Mouse (Mus musculus) intestine, embryonic 14.5 days (tissue): ENCODE data around the gene 4930564D02Rik. TPM values are rescaled to one million over a fixed set of nuclear protein-coding genes. Genes with fewer than 3 reads are reported as not detected.
A peak's percentile ranks its signal among the peaks of the same experiment; 100 is the strongest.

ENCODE experiments used
- ATAC-seq: fragments of 200-750 bp; cut with Nextera tagmentation; replicated peaks from 2 replicates; pipeline ENCODE4 v1.8.0; 2017; ENCODE audit warnings: low read depth, moderate number of reproducible peaks, moderate TSS enrichment, moderate library complexity; ENCODE audit not compliant: low FRiP score, low TSS enrichment
- DNase-seq: peaks from one replicate; pipeline ENCODE4 v3.0.0-alpha.2; 2018; ENCODE audit warnings: low spot score
- H3K27ac ChIP-seq: fragments of 300-500 bp; sonication (generic); 2 replicates; pipeline ENCODE4 v1.5.1; 2014; ENCODE audit warnings: low read depth, mild to moderate bottlenecking, control low read depth
- H3K27me3 ChIP-seq: fragments of 300-500 bp; sonication (generic); replicated peaks from 2 replicates; pipeline ENCODE4 v1.6.1; 2014; ENCODE audit warnings: low read length, control low read depth; ENCODE audit not compliant: control insufficient read depth, insufficient read depth
- H3K36me3 ChIP-seq: fragments of 300-500 bp; sonication (generic); 2 replicates; pipeline ENCODE4 v1.6.1; 2014; ENCODE audit warnings: low read length, control low read depth; ENCODE audit not compliant: control insufficient read depth, insufficient read depth
- H3K4me1 ChIP-seq: fragments of 300-500 bp; sonication (generic); replicated peaks from 2 replicates; pipeline ENCODE4 v1.6.1; 2014; ENCODE audit warnings: low read length, control low read depth, mixed read lengths; ENCODE audit not compliant: control insufficient read depth, insufficient read depth
- H3K4me2 ChIP-seq: fragments of 300-500 bp; sonication (generic); 2 replicates; pipeline ENCODE4 v1.6.1; 2014; ENCODE audit warnings: low read length
- H3K4me3 ChIP-seq: fragments of 300-500 bp; sonication (generic); 2 replicates; pipeline ENCODE4 v1.5.1; 2014; ENCODE audit warnings: low read depth, low read length, control low read depth, mixed read lengths
- H3K9ac ChIP-seq: fragments of 300-500 bp; sonication (generic); 2 replicates; pipeline ENCODE4 v1.6.1; 2014; ENCODE audit warnings: mild to moderate bottlenecking, low read length
- H3K9me3 ChIP-seq: fragments of 300-500 bp; sonication (generic); 2 replicates; pipeline ENCODE4 v1.6.1; 2016; ENCODE audit warnings: low read length, control low read depth; ENCODE audit not compliant: control insufficient read depth
- WGBS: fragments of 180-500 bp; shearing (Covaris S2); extraction: QIAGEN DNeasy Blood & Tissue Kit; methylation state at CpG from one replicate; pipeline ENCODE4 v1.1.7; 2014; 5-methylcytosine and 5-hydroxymethylcytosine counted together
- polyA plus RNA-seq: library from polyadenylated mRNA; unstranded; fragments of >200 nt; fragmentation: Nextera tagmentation; extraction: Ambion mirVana; gene quantifications from 2 replicates; pipeline ENCODE4 v1.2.1, GENCODE M21; 2014

The 4930564D02Rik gene
- polyA plus RNA-seq, 1 experiment from 2014 or later, result not detected

GRCm38 (mm10) chr3:105052937-105053697 lies 13.5 kb upstream of the 4930564D02Rik start, which contains the start of gene Cttnbp2nl:
Gene Cttnbp2nl, minus strand, starts transcription at chr3:105053146.
- H3K4me2 ChIP-seq, result peak within 1 kb of the TSS; percentile 75
- WGBS, result 2% methylated on average over 31 of the region's 31 CpGs
- H3K9ac ChIP-seq, result peak within 1 kb of the TSS; percentile 77
- no peaks in the 10 kb centered on the region for H3K27me3 ChIP-seq
- peak within 1 kb of the TSS; percentile 80 for H3K27ac ChIP-seq
- ATAC-seq, result peak; percentile 98
- H3K9me3 ChIP-seq, result no peaks in the 10 kb centered on the region
- H3K4me3 ChIP-seq, result peak within 1 kb of the TSS; percentile 96
- H3K4me1 ChIP-seq, result peaks cover 27% of the 10 kb centered on the region
- H3K36me3 ChIP-seq, result no peaks in the 10 kb centered on the region
- peak; percentile 100 for DNase-seq

GRCm38 (mm10) chr3:105053698-105054001 lies 13.0 kb upstream of the 4930564D02Rik start:
- H3K9me3 ChIP-seq, result no peaks in the 10 kb centered on the region
- peaks cover 23% of the 10 kb centered on the region for H3K4me1 ChIP-seq
- H3K36me3 ChIP-seq, result no peaks in the 10 kb centered on the region
- H3K4me2 ChIP-seq, result peak overlapping the region; percentile 75
- H3K27ac ChIP-seq, result 0 out of 2 replicates have a peak overlapping the region, but pooled peaks have one; percentile 80
- peak overlapping the region; percentile 27 for H3K9ac ChIP-seq
- H3K27me3 ChIP-seq, result no peaks in the 10 kb centered on the region
- ATAC-seq (peak; percentile 1; the same call in 1 of the 2 replicates), DNase-seq (no peak)
- H3K4me3 ChIP-seq, result peak overlapping the region; percentile 96
- 65% methylated on average over 4 of the region's 4 CpGs for WGBS

- H3K36me3 ChIP-seq, result no peaks in the 10 kb centered on the region
- H3K27me3 ChIP-seq, result no peaks in the 10 kb centered on the region
- WGBS, result 68% methylated on average over 7 of the region's 7 CpGs
- peak overlapping the region; percentile 51; the same call in 1 of the 2 replicates for H3K27ac ChIP-seq
- DNase-seq (no peak), ATAC-seq (no peak)
- peaks cover 20% of the 10 kb centered on the region for H3K4me1 ChIP-seq
- no peaks in the 10 kb centered on the region for H3K9me3 ChIP-seq
- no peak overlapping the region for H3K9ac ChIP-seq
- no peak overlapping the region for H3K4me2 ChIP-seq
- no peak overlapping the region for H3K4me3 ChIP-seq
These were observed 11.7 kb upstream of the 4930564D02Rik start for GRCm38 (mm10) chr3:105054952-105055351.

DNA sequence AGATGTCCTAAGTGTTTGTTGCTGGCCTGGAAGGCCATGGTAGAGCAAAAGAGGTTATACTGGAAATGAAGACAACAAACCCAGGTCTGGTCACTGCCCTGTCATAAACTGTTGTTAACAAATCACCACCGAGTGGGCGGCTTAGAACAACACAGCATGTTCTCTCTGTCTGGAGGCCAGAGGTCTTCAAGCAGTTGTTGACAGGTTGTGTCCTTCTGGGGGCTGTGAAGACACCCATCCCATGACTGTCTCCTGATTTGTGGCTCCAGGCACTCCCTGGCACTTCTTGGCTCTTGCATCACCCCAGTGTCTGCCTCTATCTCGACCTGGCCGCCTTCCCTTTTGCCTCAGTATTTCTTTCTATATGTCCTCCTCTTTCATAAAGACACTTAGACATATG lies 11.0 kb upstream of the 4930564D02Rik start:
- no peak overlapping the region for H3K27ac ChIP-seq
- H3K36me3 ChIP-seq, result no peaks in the 10 kb centered on the region
- H3K9ac ChIP-seq, result no peak overlapping the region
- H3K4me3 ChIP-seq, result no peak overlapping the region
- H3K4me1 ChIP-seq, result peaks cover 17% of the 10 kb centered on the region
- WGBS, result 67% methylated on average over 4 of the region's 4 CpGs
- no peaks in the 10 kb centered on the region for H3K27me3 ChIP-seq
- H3K9me3 ChIP-seq, result no peaks in the 10 kb centered on the region
- ATAC-seq (no peak), DNase-seq (no peak)
- H3K4me2 ChIP-seq, result no peak overlapping the region

DNA sequence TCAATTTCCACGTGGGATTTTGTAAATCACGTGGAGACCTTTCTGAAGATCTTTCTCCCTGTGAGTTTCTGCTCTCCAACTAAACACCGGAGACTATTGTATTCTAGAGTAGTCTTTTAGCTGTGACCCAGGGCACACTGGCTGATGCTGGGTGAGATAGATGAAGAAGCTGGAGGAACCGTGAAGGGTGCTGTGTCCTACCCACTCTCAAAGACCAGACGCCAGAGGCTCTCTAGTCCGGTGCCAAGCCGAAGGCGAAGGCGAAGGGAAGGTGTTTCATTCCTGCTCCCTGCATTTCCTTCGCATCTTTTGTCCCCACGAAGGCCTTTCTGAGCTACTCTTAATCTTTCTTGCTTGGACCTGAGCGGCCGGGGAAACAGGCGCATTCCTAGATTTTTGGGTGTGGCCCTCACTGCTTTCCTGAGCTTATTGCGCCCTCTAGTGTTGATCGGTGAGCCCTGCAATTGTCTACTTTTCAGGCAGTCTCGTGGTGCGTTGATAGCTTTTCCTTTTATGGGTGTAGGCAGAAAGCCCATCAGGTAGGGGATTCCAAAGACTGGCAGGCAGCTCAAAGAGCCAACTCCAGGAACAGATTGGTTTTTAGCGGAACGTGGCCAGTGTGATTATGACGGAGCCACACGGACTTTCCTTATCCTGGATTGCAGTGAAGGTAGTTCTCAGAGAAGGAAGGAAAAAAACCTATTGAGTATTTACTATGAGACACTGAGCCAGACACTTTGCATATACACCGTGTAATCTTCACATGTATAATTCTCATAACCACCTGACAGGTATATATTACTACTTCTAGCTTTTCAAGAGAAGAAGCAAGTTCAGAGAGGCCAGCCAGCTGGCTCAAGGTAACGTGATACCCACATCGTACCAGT lies 7.8 kb upstream of the 4930564D02Rik start:
- 0 out of 2 replicates have a peak, but pooled peaks cover 3% of the 10 kb centered on the region for H3K27me3 ChIP-seq
- 14% methylated on average over 25 of the region's 25 CpGs for WGBS

DNA sequence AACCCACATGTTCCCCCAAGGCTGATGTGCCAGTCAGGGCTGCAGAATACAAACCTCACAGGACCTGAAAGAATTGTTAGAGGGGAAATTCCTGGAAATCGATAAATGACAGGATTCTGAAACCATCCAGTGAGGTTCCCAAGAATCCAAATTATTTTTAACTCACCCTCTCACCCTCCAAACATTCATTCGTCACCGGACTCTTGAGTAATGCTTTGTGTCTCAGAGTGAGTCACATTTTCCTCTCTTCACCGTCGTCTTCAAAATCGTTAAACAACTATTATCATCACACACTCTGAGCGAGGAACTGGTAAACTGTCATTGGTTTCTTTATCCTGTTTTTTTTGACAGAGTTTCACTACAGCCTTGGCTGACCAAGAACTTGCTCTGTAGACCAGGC lies 6.7 kb upstream of the 4930564D02Rik start:
- no peak for ATAC-seq
- 48% methylated on average over 7 of the region's 7 CpGs for WGBS

More for the DNA sequence above, 7.8 kb upstream of the 4930564D02Rik start:
- Histone ChIP-seq H3K9me3 (no peaks in the 10 kb centered on the region), H3K27ac (no peak overlapping the region), H3K4me2 (peak overlapping the region; percentile 57), H3K9ac (peak overlapping the region; percentile 23; the same call in 1 of the 2 replicates), H3K36me3 (no peaks in the 10 kb centered on the region), H3K4me1 (peaks cover under 1% of the 10 kb centered on the region; the same call in 1 of the 2 replicates), H3K4me3 (peak overlapping the region; percentile 22)
- ATAC-seq, result peak; percentile 25; the same call in 1 of the 2 replicates
- peak; percentile 94 for DNase-seq

DNA sequence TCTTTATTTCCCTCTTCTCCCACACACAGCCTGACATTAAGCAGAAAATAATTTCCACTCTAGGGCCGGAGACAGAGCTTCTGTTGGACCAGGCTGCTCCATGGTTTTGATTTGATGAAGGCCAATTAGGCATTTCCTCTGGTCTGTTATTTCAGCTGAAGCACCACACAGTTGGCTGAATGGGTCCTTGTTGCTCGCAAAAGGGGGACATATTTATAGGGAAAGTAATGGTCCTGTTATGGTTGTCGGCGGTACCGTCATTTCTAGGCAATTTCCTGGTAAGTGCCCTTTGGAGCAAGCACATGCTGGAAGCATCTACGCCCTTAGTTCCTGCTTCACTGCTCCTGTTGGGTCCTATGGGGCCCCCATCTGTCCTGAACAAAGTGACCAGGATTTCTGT lies 5.7 kb upstream of the 4930564D02Rik start:
- Histone ChIP-seq H3K36me3 (no peaks in the 10 kb centered on the region), H3K9ac (no peak overlapping the region), H3K27ac (no peak overlapping the region), H3K4me3 (no peak overlapping the region), H3K27me3 (0 out of 2 replicates have a peak, but pooled peaks cover 3% of the 10 kb centered on the region), H3K9me3 (0 out of 2 replicates have a peak, but pooled peaks cover 4% of the 10 kb centered on the region), H3K4me1 (no peaks in the 10 kb centered on the region; the same call in 1 of the 2 replicates), H3K4me2 (no peak overlapping the region)
- 64% methylated on average over 6 of the region's 6 CpGs for WGBS
- no peak for DNase-seq
- ATAC-seq, result no peak

More for the DNA sequence above, 6.7 kb upstream of the 4930564D02Rik start:
- H3K36me3 ChIP-seq, result no peaks in the 10 kb centered on the region
- no peak for DNase-seq
- H3K9me3 ChIP-seq, result no peaks in the 10 kb centered on the region
- H3K4me2 ChIP-seq, result no peak overlapping the region
- H3K4me3 ChIP-seq, result no peak overlapping the region
- no peak overlapping the region for H3K27ac ChIP-seq
- 0 out of 2 replicates have a peak, but pooled peaks cover 3% of the 10 kb centered on the region for H3K27me3 ChIP-seq
- no peak overlapping the region for H3K9ac ChIP-seq
- H3K4me1 ChIP-seq, result no peaks in the 10 kb centered on the region; the same call in 1 of the 2 replicates

DNA sequence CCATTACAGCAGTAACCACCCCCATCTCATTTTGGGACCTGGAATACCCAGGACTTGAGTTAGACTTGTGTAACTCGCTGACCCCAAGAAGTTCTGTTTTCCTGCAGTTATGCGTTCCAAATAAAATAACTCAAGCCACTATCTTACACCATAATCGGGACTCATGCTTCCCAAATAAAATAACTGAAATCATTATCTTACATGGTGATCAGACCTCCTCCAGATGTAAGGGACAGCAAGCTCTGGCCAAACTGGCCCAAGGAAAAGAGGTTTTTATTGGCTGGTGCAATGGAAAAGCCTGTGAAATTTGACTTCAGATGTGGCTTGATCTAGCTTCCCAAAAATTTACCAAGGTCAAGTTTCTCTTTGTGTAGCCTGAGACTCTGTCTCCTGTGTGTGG lies 5.1 kb upstream of the 4930564D02Rik start:
- H3K9me3 ChIP-seq, result 0 out of 2 replicates have a peak, but pooled peaks cover 4% of the 10 kb centered on the region
- H3K4me3 ChIP-seq, result no peak overlapping the region
- no peak for DNase-seq
- H3K27me3 ChIP-seq, result 0 out of 2 replicates have a peak, but pooled peaks cover 3% of the 10 kb centered on the region
- H3K36me3 ChIP-seq, result no peaks in the 10 kb centered on the region
- no peak for ATAC-seq
- WGBS, result 74% methylated on average over 3 of the region's 3 CpGs
- H3K4me2 ChIP-seq, result no peak overlapping the region
- H3K4me1 ChIP-seq, result no peaks in the 10 kb centered on the region; the same call in 1 of the 2 replicates
- no peak overlapping the region for H3K9ac ChIP-seq
- H3K27ac ChIP-seq, result no peak overlapping the region
